8 mouse cellular contexts compared by ENCODE assay signal in the genomic region with DNA sequence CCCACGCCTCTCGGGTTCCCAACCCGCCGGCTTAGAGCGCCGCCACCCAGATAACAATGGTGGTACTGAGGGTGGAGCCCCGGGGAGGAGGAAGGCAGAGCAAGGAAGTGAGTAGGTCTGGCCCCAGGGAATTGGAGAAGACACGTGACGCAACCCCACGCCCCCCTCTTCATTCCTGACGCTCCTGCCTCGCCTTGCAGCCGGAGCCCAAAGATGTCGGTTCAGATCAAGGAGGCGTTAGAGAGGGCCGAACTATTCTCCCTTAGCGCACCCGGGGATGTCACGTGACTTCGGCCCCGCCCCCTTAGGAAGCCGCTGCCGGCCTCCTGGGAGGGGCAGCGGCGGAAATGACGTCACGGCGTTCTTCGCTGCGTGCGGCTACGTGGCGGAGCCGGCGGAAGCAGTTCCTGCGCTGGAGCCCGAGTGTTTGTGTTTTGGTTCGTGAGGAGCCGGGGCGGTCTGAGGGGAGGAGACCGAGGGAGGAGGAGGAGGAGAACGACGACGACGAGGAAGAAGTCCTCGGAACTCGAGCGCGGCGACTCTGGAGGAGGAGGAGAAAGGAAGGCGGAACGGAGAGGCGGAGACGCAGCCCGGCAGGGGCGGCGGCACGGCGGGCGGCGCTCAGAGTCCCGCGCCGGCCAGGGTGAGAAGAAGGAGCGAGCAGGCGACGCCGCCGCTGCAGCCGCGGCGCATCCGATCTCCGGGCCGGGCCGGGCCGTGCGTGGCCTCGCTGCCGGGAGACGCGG. TPM values are rescaled to one million over a fixed set of nuclear protein-coding genes. Genes with fewer than 3 reads are reported as not detected.
A peak's percentile ranks its signal among the peaks of the same experiment; 100 is the strongest.
DNase-seq lines count a peak whose midpoint lies in the region; ATAC-seq lines count a peak whose summit lies in the region.

A gene (plus strand): TSS at position 377 of the 746 bp plus-strand sequence.

- peak; percentile 86 for ATAC-seq in inflammation-experienced regulatory T-cells, adult 6 months
- peak; percentile 95 for ATAC-seq in megakaryocyte-erythroid progenitor cell, adult 5-6 weeks (replicated peaks; ENCODE audit: low FRiP score, low TSS enrichment, poor library complexity, severe bottlenecking)

- intact Hi-C loops in gastrocnemius, postnatal 14 days (cut with DNase I; ENCODE audit: low total_unique reads) = no loop called here
- intact Hi-C loops in left cerebral cortex, postnatal 10 days (cut with DNase I) = no loop called here

- peak; percentile 100 for DNase-seq in adrenal gland, adult (ENCODE audit: inconsistent age in 2 of 2, low spot score in 1 of 2)
- peak; percentile 98 for DNase-seq in embryo, embryonic 10.5 days (ENCODE audit: low spot score)
- DNase-seq in gastrocnemius, postnatal 14 days = peak; percentile 100
- peak; percentile 98 to 100 for DNase-seq in left cerebral cortex, postnatal 10 days (ENCODE audit: extremely low spot score in 1 of 2, low spot score in 2 of 2)
- DNase-seq in right cerebral cortex, postnatal 25 days = peak; percentile 100
- DNase-seq in urinary bladder, postnatal 4 days (ENCODE audit: low spot score in 2 of 2) = peak; percentile 100

RNA-seq across cellular contexts. Expression of the gene that starts here (rescaled TPM):
- 10 to 100 TPM; 43.8 to 47.3 TPM for total RNA-seq in gastrocnemius, postnatal 14 days (2021)
- polyA plus RNA-seq in inflammation-experienced regulatory T-cells, adult 6 months (2017; shearing (Covaris generic)) = 10 to 100 TPM; 14.0 to 19.4 (median 16.6) TPM
- 100 to 1,000 TPM; 120 to 127 TPM for total RNA-seq in left cerebral cortex, postnatal 10 days (2021)
- 35.2 and 38.9 TPM in 2 replicates for total RNA-seq in megakaryocyte-erythroid progenitor cell, adult 5-6 weeks (2014; fragmentation: Nextera tagmentation)
- 53.7 and 73.3 TPM in 2 replicates for total RNA-seq in megakaryocyte-erythroid progenitor cell, adult 5-6 weeks (2017)

Comparison
In these comparisons a context has a peak if more than half of its experiments do, and no peak if none do; other contexts are left out.
1. Peak in every context shown above with its lines: DNase-seq and ATAC-seq.